Mouse (Mus musculus): ENCODE measurements at regions not wholly inside any gene's neighbourhood (a gene's known extent, or its start where the extent isn't known, plus 50 kb on each side); places are given as distances from the start of the nearest gene placed in this dataset.

GRCm38 (mm10) chr14:48748976-48749375, 75.4 kb upstream of the Otx2 start:
- Histone ChIP-seq H3K79me2 (ENCODE audit: control insufficient read depth, insufficient read depth) (no peaks in the 10 kb centered on the region), H3K27me3 (ENCODE audit: control insufficient read depth, insufficient read depth, insufficient read length) (peaks cover 14% of the 10 kb centered on the region), H3K4me3 (ENCODE audit: insufficient read depth, poor library complexity, severe bottlenecking) (no peak overlapping the region), H3K79me3 (ENCODE audit: low read depth) (no peaks in the 10 kb centered on the region), H3ac (ENCODE audit: control insufficient read depth, insufficient read length, low read depth) (no peak overlapping the region), H3K36me3 (ENCODE audit: control insufficient read depth, insufficient read depth) (no peaks in the 10 kb centered on the region)
- no peak for TF ChIP-seq MYOG (IDR thresholded peaks at IDR 0.05; ENCODE audit: control insufficient read depth, extremely low read depth, insufficient read length)
- no peak for TF ChIP-seq FOSL1 (IDR thresholded peaks at IDR 0.05; ENCODE audit: insufficient read depth, low read length, poor library complexity, severe bottlenecking)
- TF ChIP-seq MAX (IDR thresholded peaks at IDR 0.05): no peak
- no peak for TF ChIP-seq CTCF (IDR thresholded peaks at IDR 0.05; ENCODE audit: control insufficient read depth, insufficient read depth, insufficient read length)
- TF ChIP-seq CEBPB (IDR thresholded peaks at IDR 0.05; ENCODE audit: low read depth): no peak
- no peak for TF ChIP-seq USF1 (IDR thresholded peaks at IDR 0.05; ENCODE audit: low read depth)
- no peak for TF ChIP-seq MYOD1 (IDR thresholded peaks at IDR 0.05; ENCODE audit: control insufficient read depth, insufficient read length, low read depth)

- Histone ChIP-seq H3K79me2 (ENCODE audit: control insufficient read depth, insufficient read depth) (no peaks in the 10 kb centered on the region), H3K36me3 (ENCODE audit: control insufficient read depth, insufficient read depth) (no peaks in the 10 kb centered on the region), H3K4me3 (ENCODE audit: insufficient read depth, poor library complexity, severe bottlenecking) (no peak overlapping the region), H3K79me3 (ENCODE audit: low read depth) (no peaks in the 10 kb centered on the region), H3ac (ENCODE audit: control insufficient read depth, insufficient read length, low read depth) (no peak overlapping the region), H3K27me3 (ENCODE audit: control insufficient read depth, insufficient read depth, insufficient read length) (peaks cover 8% of the 10 kb centered on the region)
- TF ChIP-seq MYOG (IDR thresholded peaks at IDR 0.05; ENCODE audit: control insufficient read depth, extremely low read depth, insufficient read length) (no peak), MYOD1 (IDR thresholded peaks at IDR 0.05; ENCODE audit: control insufficient read depth, insufficient read length, low read depth) (no peak), MAX (IDR thresholded peaks at IDR 0.05) (no peak), CEBPB (IDR thresholded peaks at IDR 0.05; ENCODE audit: low read depth) (no peak), CTCF (IDR thresholded peaks at IDR 0.05; ENCODE audit: control insufficient read depth, insufficient read depth, insufficient read length) (no peak), USF1 (IDR thresholded peaks at IDR 0.05; ENCODE audit: low read depth) (no peak), FOSL1 (IDR thresholded peaks at IDR 0.05; ENCODE audit: insufficient read depth, low read length, poor library complexity, severe bottlenecking) (no peak)
Measured at GRCm38 (mm10) chr14:48747936-48748335, 74.3 kb upstream of the Otx2 start.

GRCm38 (mm10) chr14:48740942-48741602, 67.5 kb upstream of the Otx2 start:
- Histone ChIP-seq H3K36me3 (ENCODE audit: control insufficient read depth, insufficient read depth) (no peaks in the 10 kb centered on the region), H3K79me2 (ENCODE audit: control insufficient read depth, insufficient read depth) (no peaks in the 10 kb centered on the region), H3ac (ENCODE audit: control insufficient read depth, insufficient read length, low read depth) (no peak overlapping the region), H3K27me3 (ENCODE audit: control insufficient read depth, insufficient read depth, insufficient read length) (peaks cover 10% of the 10 kb centered on the region), H3K79me3 (ENCODE audit: low read depth) (no peaks in the 10 kb centered on the region), H3K4me3 (ENCODE audit: insufficient read depth, poor library complexity, severe bottlenecking) (no peak overlapping the region)
- TF ChIP-seq MAX (IDR thresholded peaks at IDR 0.05): no peak

DNA sequence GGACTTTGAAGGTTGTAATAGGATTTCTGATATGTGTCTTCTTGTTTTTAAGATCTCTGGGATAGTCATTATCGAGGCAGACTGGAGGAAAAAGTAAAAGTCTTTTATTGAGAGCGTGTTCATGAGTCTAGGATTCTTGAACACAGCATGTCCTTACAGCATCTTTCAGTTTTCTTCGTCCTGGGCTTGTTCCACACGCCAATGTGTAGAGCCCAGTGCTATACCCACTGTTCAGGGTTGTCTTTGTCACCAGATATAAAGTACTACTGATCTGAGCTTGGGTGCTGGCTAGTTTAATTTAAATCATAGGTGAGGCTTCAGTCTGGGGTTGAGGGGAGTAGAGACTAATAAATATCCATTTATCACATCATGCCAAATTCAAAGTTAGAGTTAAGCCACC, 65.5 kb upstream of the Otx2 start:
- H3K27me3 ChIP-seq (ENCODE audit: control insufficient read depth, insufficient read depth, insufficient read length): peaks cover 10% of the 10 kb centered on the region
- H3K79me2 ChIP-seq (ENCODE audit: control insufficient read depth, insufficient read depth): no peaks in the 10 kb centered on the region
- TF ChIP-seq CEBPB (IDR thresholded peaks at IDR 0.05; ENCODE audit: low read depth): no peak
- TF ChIP-seq MYOG (IDR thresholded peaks at IDR 0.05; ENCODE audit: control insufficient read depth, extremely low read depth, insufficient read length): no peak
- TF ChIP-seq MYOD1 (IDR thresholded peaks at IDR 0.05; ENCODE audit: control insufficient read depth, insufficient read length, low read depth): no peak
- no peak for TF ChIP-seq MAX (IDR thresholded peaks at IDR 0.05)
- TF ChIP-seq USF1 (IDR thresholded peaks at IDR 0.05; ENCODE audit: low read depth): no peak
- TF ChIP-seq CTCF (IDR thresholded peaks at IDR 0.05; ENCODE audit: control insufficient read depth, insufficient read depth, insufficient read length): no peak
- TF ChIP-seq FOSL1 (IDR thresholded peaks at IDR 0.05; ENCODE audit: insufficient read depth, low read length, poor library complexity, severe bottlenecking): no peak
- no peaks in the 10 kb centered on the region for H3K79me3 ChIP-seq (ENCODE audit: low read depth)
- no peaks in the 10 kb centered on the region for H3K36me3 ChIP-seq (ENCODE audit: control insufficient read depth, insufficient read depth)
- H3ac ChIP-seq (ENCODE audit: control insufficient read depth, insufficient read length, low read depth): no peak overlapping the region
- H3K4me3 ChIP-seq (ENCODE audit: insufficient read depth, poor library complexity, severe bottlenecking): no peak overlapping the region

DNA sequence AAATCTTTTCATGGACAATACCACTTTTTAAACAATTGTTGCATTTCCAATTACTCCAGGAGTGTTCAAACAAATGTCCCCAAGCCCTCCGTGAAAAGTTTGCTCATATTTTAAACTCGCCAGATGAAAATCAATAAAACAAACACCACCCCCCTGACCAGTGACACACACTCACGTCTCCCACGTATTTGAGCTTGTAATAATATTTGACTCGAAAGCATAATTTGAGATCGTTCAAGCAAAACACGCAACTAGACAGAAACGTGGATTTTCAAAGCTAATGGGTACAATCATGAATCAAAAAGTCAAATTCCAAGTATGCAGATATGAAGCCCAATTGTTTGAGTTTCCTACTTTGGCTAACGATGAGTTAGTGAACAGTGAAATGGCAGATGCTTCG, 65.0 kb upstream of the Otx2 start:
- H3K27me3 ChIP-seq (ENCODE audit: control insufficient read depth, insufficient read depth, insufficient read length): peaks cover 10% of the 10 kb centered on the region
- H3K79me3 ChIP-seq (ENCODE audit: low read depth): no peaks in the 10 kb centered on the region
- no peaks in the 10 kb centered on the region for H3K79me2 ChIP-seq (ENCODE audit: control insufficient read depth, insufficient read depth)
- H3K4me3 ChIP-seq (ENCODE audit: insufficient read depth, poor library complexity, severe bottlenecking): no peak overlapping the region
- TF ChIP-seq MYOG (IDR thresholded peaks at IDR 0.05; ENCODE audit: control insufficient read depth, extremely low read depth, insufficient read length): no peak
- TF ChIP-seq CTCF (IDR thresholded peaks at IDR 0.05; ENCODE audit: control insufficient read depth, insufficient read depth, insufficient read length): no peak
- TF ChIP-seq MAX (IDR thresholded peaks at IDR 0.05): no peak
- TF ChIP-seq CEBPB (IDR thresholded peaks at IDR 0.05; ENCODE audit: low read depth): no peak
- no peak for TF ChIP-seq MYOD1 (IDR thresholded peaks at IDR 0.05; ENCODE audit: control insufficient read depth, insufficient read length, low read depth)
- no peak for TF ChIP-seq FOSL1 (IDR thresholded peaks at IDR 0.05; ENCODE audit: insufficient read depth, low read length, poor library complexity, severe bottlenecking)
- TF ChIP-seq USF1 (IDR thresholded peaks at IDR 0.05; ENCODE audit: low read depth): no peak
- no peaks in the 10 kb centered on the region for H3K36me3 ChIP-seq (ENCODE audit: control insufficient read depth, insufficient read depth)
- no peak overlapping the region for H3ac ChIP-seq (ENCODE audit: control insufficient read depth, insufficient read length, low read depth)

DNA sequence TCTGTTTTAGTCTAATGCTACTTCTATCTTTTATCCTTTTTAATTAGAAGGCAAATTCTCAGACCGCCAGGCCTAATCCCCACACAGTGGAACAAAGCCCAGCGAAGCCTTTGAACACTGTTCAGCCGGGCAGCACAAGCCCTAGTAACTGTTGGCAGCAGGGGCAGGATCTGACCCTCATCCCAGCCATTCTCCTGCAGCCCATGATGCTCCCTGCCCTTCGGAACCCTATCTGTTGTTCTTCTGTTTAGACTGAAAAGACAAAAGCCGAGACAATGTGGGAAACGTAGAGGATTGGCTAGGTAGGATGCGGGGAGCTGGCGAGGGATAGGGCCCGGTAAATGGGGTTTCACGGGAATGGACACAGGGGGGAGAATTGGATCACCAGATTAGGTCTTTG, 64.6 kb upstream of the Otx2 start:
- Histone ChIP-seq H3K27me3 (ENCODE audit: control insufficient read depth, insufficient read depth, insufficient read length) (peaks cover 10% of the 10 kb centered on the region), H3K79me3 (ENCODE audit: low read depth) (no peaks in the 10 kb centered on the region), H3K36me3 (ENCODE audit: control insufficient read depth, insufficient read depth) (no peaks in the 10 kb centered on the region), H3ac (ENCODE audit: control insufficient read depth, insufficient read length, low read depth) (no peak overlapping the region), H3K4me3 (ENCODE audit: insufficient read depth, poor library complexity, severe bottlenecking) (no peak overlapping the region), H3K79me2 (ENCODE audit: control insufficient read depth, insufficient read depth) (no peaks in the 10 kb centered on the region)
- TF ChIP-seq MYOD1 (IDR thresholded peaks at IDR 0.05; ENCODE audit: control insufficient read depth, insufficient read length, low read depth): no peak
- no peak for TF ChIP-seq MYOG (IDR thresholded peaks at IDR 0.05; ENCODE audit: control insufficient read depth, extremely low read depth, insufficient read length)
- TF ChIP-seq CEBPB (IDR thresholded peaks at IDR 0.05; ENCODE audit: low read depth): no peak
- no peak for TF ChIP-seq USF1 (IDR thresholded peaks at IDR 0.05; ENCODE audit: low read depth)
- no peak for TF ChIP-seq FOSL1 (IDR thresholded peaks at IDR 0.05; ENCODE audit: insufficient read depth, low read length, poor library complexity, severe bottlenecking)
- TF ChIP-seq MAX (IDR thresholded peaks at IDR 0.05): no peak
- TF ChIP-seq CTCF (IDR thresholded peaks at IDR 0.05; ENCODE audit: control insufficient read depth, insufficient read depth, insufficient read length): no peak
